Mouse (Mus musculus) erythroblast, embryonic 14.5 days (primary cell): ENCODE results near the gene Msl1.

Experiments used
- GATA1 ChIP-seq: IDR thresholded peaks from 2 replicates; pipeline ENCODE4 v1.6.1; 2012; ENCODE audit warnings: low read length, inconsistent platforms, mixed read lengths
- TAL1 ChIP-seq: IDR thresholded peaks from 3 replicates; pipeline ENCODE4 v1.6.1; 2012; ENCODE audit warnings: low read length, inconsistent platforms, mixed read lengths

DNA sequence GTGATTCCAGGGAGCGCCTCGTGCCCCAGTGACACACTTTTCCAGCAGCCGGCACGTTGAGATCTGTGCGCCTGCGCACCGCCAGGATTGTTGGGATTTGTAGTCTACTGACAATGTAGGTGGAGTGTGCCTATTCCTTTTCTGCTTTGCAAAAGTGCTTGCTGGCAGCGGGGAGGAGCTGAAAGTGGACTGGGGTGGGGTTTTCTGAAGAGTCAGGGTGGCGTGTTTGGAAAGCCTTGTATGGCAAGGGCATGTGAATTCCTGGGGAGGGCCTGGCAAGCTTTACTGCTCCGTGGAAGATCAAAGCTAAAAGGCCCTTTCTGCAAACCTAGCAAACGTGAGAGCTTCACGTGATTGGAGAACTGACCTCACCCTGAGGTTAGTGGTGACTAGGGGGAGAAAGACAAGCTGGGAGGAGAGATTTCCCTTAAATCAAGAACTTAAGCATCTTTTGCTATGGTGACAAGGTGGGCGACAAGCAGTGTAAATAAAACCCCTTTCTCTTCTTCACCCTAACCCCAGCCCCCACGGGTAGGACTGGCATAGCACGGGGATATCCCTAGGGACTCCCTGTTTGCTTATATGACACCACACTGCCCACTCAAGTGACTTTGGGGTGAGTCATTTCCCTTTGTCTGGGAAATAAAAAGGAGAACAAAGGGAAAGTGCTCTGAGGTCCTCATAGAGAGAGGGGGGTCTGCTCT, 19.8 kb upstream of the Msl1 start:
- TF ChIP-seq GATA1 (no peak), TAL1 (no peak)
